Mouse (Mus musculus) midbrain, postnatal 0 days (tissue): ENCODE measurements around the gene Trappc6b. TPM values are rescaled to one million over a fixed set of nuclear protein-coding genes. Genes with fewer than 3 reads are reported as not detected.

Experiments used
- ATAC-seq: fragments of 200-750 bp; cut with Nextera tagmentation; 2 replicates; pipeline ENCODE4 v1.8.0; 2017; ENCODE audit warnings: moderate number of reproducible peaks, mild to moderate bottlenecking, moderate TSS enrichment, moderate library complexity; ENCODE audit not compliant: low FRiP score
- DNase-seq: peaks from one replicate; pipeline ENCODE4 v3.0.0-alpha.2; 2015; ENCODE audit warnings: low spot score
- H3K27ac ChIP-seq: fragments of 300-500 bp; sonication (generic); 2 replicates; pipeline ENCODE4 v1.5.1; 2014; ENCODE audit warnings: low read depth, mild to moderate bottlenecking, low read length, mixed read lengths
- H3K27me3 ChIP-seq: fragments of 300-500 bp; sonication (generic); 2 replicates; pipeline ENCODE4 v1.6.1; 2014; ENCODE audit warnings: low read length, control low read depth, mixed read lengths; ENCODE audit not compliant: insufficient read depth
- H3K36me3 ChIP-seq: fragments of 300-500 bp; sonication (generic); 2 replicates; pipeline ENCODE4 v1.6.1; 2014; ENCODE audit warnings: low read length, control low read depth, mixed read lengths; ENCODE audit not compliant: insufficient read depth
- H3K4me1 ChIP-seq: fragments of 300-500 bp; sonication (generic); 2 replicates; pipeline ENCODE4 v1.6.1; 2014; ENCODE audit warnings: mild to moderate bottlenecking, control low read depth, antibody characterized with exemption, low read length, mixed read lengths; ENCODE audit not compliant: insufficient read depth
- H3K4me2 ChIP-seq: fragments of 300-500 bp; sonication (generic); 2 replicates; pipeline ENCODE4 v1.6.1; 2014; ENCODE audit warnings: low read depth, mild to moderate bottlenecking, low read length, mixed read lengths; ENCODE audit not compliant: poor library complexity, severe bottlenecking
- H3K4me3 ChIP-seq: fragments of 300-500 bp; sonication (generic); 2 replicates; pipeline ENCODE4 v1.5.1; 2014; ENCODE audit warnings: low read depth, mild to moderate bottlenecking, low read length, moderate library complexity
- H3K9ac ChIP-seq: fragments of 300-500 bp; sonication (generic); replicated peaks from 2 replicates; pipeline ENCODE4 v1.6.1; 2014; ENCODE audit warnings: mild to moderate bottlenecking, low read length, moderate library complexity, mixed read lengths; ENCODE audit not compliant: poor library complexity, severe bottlenecking
- H3K9me3 ChIP-seq: fragments of 300-500 bp; sonication (generic); 2 replicates; pipeline ENCODE4 v1.6.1; 2016; ENCODE audit warnings: low read length, control low read depth
- CTCF ChIP-seq: IDR thresholded peaks from 2 replicates; pipeline ENCODE4 v1.5.1; 2016; ENCODE audit warnings: antibody characterized with exemption, mild to moderate bottlenecking
- WGBS: fragments of 180-500 bp; shearing (Covaris S2); extraction: QIAGEN DNeasy Blood & Tissue Kit; methylation state at CpG from one replicate; pipeline ENCODE4 v1.1.7; 2014; 5-methylcytosine and 5-hydroxymethylcytosine counted together
- polyA plus RNA-seq: library from polyadenylated mRNA; unstranded; fragments of >200 nt; fragmentation: Nextera tagmentation; extraction: Ambion mirVana; gene quantifications from 2 replicates; pipeline ENCODE4 v1.2.1, GENCODE M21; 2015
- total RNA-seq: library from RNA; depleted of rRNA; stranded (reverse); fragments of >200 nt; gene quantifications from 2 replicates; pipeline ENCODE4 v1.2.3, GENCODE M21; 2014; rRNA removed

The Trappc6b gene
- total and polyA plus RNA-seq, 2 experiments from 2014 or later, result 72.7 to 181 TPM

GRCm38 (mm10) chr12:59012710-59013091 is 48.6 kb downstream of the Trappc6b start:
- H3K4me3 ChIP-seq, result peak overlapping the region; percentile 88
- TF ChIP-seq CTCF, result no peak
- ATAC-seq, result no peak
- peak overlapping the region; percentile 76 for H3K4me2 ChIP-seq
- H3K4me1 ChIP-seq, result peaks cover 2% of the 10 kb centered on the region; the same call in 1 of the 2 replicates
- H3K36me3 ChIP-seq, result no peaks in the 10 kb centered on the region
- no peak overlapping the region for H3K27ac ChIP-seq
- WGBS, result 4% methylated on average over 7 of the region's 7 CpGs
- H3K9ac ChIP-seq, result peak overlapping the region; percentile 39; the same call in 1 of the 2 replicates
- H3K9me3 ChIP-seq, result no peaks in the 10 kb centered on the region
- no peak for DNase-seq
- H3K27me3 ChIP-seq, result no peaks in the 10 kb centered on the region

GRCm38 (mm10) chr12:59011844-59012709 is 49.2 kb downstream of the Trappc6b start, which contains the start of gene Sec23a:
Sec23a (minus strand) TSS chr12:59012017.
- H3K36me3 ChIP-seq, result no peaks in the 10 kb centered on the region
- peak within 1 kb of the TSS; percentile 76 for H3K4me2 ChIP-seq
- H3K9me3 ChIP-seq, result no peaks in the 10 kb centered on the region
- peak within 1 kb of the TSS; percentile 86 for H3K9ac ChIP-seq
- under 1% methylated on average over 46 of the region's 48 CpGs for WGBS
- DNase-seq (peak; percentile 97), ATAC-seq (peak; percentile 96)
- no peak for TF ChIP-seq CTCF
- H3K27ac ChIP-seq, result peak within 1 kb of the TSS; percentile 89
- H3K27me3 ChIP-seq, result no peaks in the 10 kb centered on the region
- H3K4me1 ChIP-seq, result peaks cover 2% of the 10 kb centered on the region; the same call in 1 of the 2 replicates
- H3K4me3 ChIP-seq, result peak within 1 kb of the TSS; percentile 88

DNA sequence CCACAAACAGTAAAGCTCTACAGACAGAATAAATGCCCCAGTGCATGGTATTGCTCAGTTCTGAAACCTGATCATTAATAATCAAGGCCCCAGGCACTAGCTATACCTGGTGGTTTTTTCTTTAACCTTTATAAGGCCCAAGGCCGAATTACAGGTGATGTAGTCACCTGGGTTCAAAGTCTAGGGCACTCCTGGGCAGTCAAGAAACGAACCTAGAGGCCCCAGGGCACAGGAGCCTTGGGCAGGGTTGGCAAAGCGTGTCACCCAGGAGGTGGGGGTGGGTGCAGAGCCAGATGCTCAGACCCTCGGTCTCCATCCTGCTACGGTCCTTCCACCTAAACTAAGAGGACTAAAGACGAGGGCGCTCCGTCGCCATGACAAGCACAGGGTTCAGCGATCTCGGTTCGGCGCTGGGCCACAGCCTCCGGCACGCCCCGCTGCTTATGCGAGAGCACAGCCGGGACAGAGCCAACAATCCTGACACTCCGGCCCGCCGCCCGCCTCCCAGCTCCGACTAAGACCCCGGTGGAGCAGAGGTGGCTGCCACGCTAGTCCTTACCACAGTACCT is 49.9 kb downstream of the Trappc6b start:
- peak overlapping the region; percentile 89 for H3K27ac ChIP-seq
- H3K36me3 ChIP-seq, result peaks cover 5% of the 10 kb centered on the region; the same call in 1 of the 2 replicates
- peak overlapping the region; percentile 86 for H3K9ac ChIP-seq
- peak overlapping the region; percentile 76 for H3K4me2 ChIP-seq
- peak overlapping the region; percentile 88 for H3K4me3 ChIP-seq
- TF ChIP-seq CTCF, result no peak
- no peak for DNase-seq
- WGBS, result 1% methylated on average over 25 of the region's 25 CpGs
- H3K9me3 ChIP-seq, result no peaks in the 10 kb centered on the region
- no peak for ATAC-seq
- H3K4me1 ChIP-seq, result peaks cover 2% of the 10 kb centered on the region; the same call in 1 of the 2 replicates
- no peaks in the 10 kb centered on the region for H3K27me3 ChIP-seq

GRCm38 (mm10) chr12:59010482-59010881 is 50.8 kb downstream of the Trappc6b start:
- H3K4me3 ChIP-seq, result no peak overlapping the region
- DNase-seq, result peak; percentile 2
- no peaks in the 10 kb centered on the region for H3K9me3 ChIP-seq
- peak overlapping the region; percentile 76 for H3K4me2 ChIP-seq
- H3K36me3 ChIP-seq, result peaks cover 10% of the 10 kb centered on the region; the same call in 1 of the 2 replicates
- no peak for ATAC-seq
- 79% methylated on average over 2 of the region's 2 CpGs for WGBS
- no peak overlapping the region for H3K9ac ChIP-seq
- H3K27ac ChIP-seq, result no peak overlapping the region
- TF ChIP-seq CTCF, result peak; percentile 48
- no peaks in the 10 kb centered on the region for H3K27me3 ChIP-seq
- peaks cover 2% of the 10 kb centered on the region; the same call in 1 of the 2 replicates for H3K4me1 ChIP-seq

Other genes starting within 250 kb of the Trappc6b start
- 150 and 156 TPM in 2 replicates for gene Sec23a, start 49.5 kb downstream of the Trappc6b start, total RNA-seq
- 92.3 and 94.1 TPM in 2 replicates for gene Sec23a, start 49.5 kb downstream of the Trappc6b start, polyA plus RNA-seq
- 3.9 and 6.9 TPM in 2 replicates for gene Gemin2, start 48.1 kb downstream of the Trappc6b start, total RNA-seq
- gene Gemin2, start 48.1 kb downstream of the Trappc6b start, polyA plus RNA-seq, result 9.8 and 10.6 TPM in 2 replicates
- 15.2 and 19.9 TPM in 2 replicates for gene Pnn, start 5.4 kb upstream of the Trappc6b start, total RNA-seq
- gene Pnn, start 5.4 kb upstream of the Trappc6b start, polyA plus RNA-seq, result 66.9 and 86.1 TPM in 2 replicates
- 21.6 and 36.1 TPM in 2 replicates for gene Mia2, start 34.3 kb upstream of the Trappc6b start, total RNA-seq
- 24.7 and 34.2 TPM in 2 replicates for gene Mia2, start 34.3 kb upstream of the Trappc6b start, polyA plus RNA-seq
- gene Fbxo33, start 158.3 kb upstream of the Trappc6b start, total RNA-seq, result 13.9 and 16.7 TPM in 2 replicates
- 5.9 and 9.6 TPM in 2 replicates for gene Fbxo33, start 158.3 kb upstream of the Trappc6b start, polyA plus RNA-seq